Mouse (Mus musculus): ENCODE data around the gene Slc13a2. TPM values are rescaled to one million over a fixed set of nuclear protein-coding genes. Genes with fewer than 3 reads are reported as not detected.
A peak's percentile ranks its signal among the peaks of the same experiment; 100 is the strongest.

Gene Slc13a2
- polyA plus RNA-seq, 1 experiment from 2014 or later = 0.10 TPM

GRCm38 (mm10) chr11:78431176-78431575 is 9.2 kb upstream of the Slc13a2 start:
- 83% methylated on average over 10 of the region's 10 CpGs for WGBS

GRCm38 (mm10) chr11:78430195-78430878 is 8.3 kb upstream of the Slc13a2 start:
- H3K4me2 ChIP-seq = no peak overlapping the region
- 43% methylated on average over 11 of the region's 11 CpGs for WGBS
- ATAC-seq (ENCODE audit: insufficient number of reproducible peaks, low FRiP score, low TSS enrichment, low read depth) = no peak
- no peaks in the 10 kb centered on the region for H3K9me3 ChIP-seq
- H3K4me3 ChIP-seq = no peak overlapping the region
- no peaks in the 10 kb centered on the region for H3K27me3 ChIP-seq
- no peaks in the 10 kb centered on the region for H3K4me1 ChIP-seq
- no peak overlapping the region for H3K9ac ChIP-seq
- no peak overlapping the region for H3K27ac ChIP-seq
- H3K36me3 ChIP-seq = no peaks in the 10 kb centered on the region

More at GRCm38 (mm10) chr11:78431176-78431575, 9.2 kb upstream of the Slc13a2 start:
- Histone ChIP-seq H3K4me2 (no peak overlapping the region), H3K4me1 (peaks cover 7% of the 10 kb centered on the region; the same call in 1 of the 2 replicates), H3K9ac (no peak overlapping the region), H3K9me3 (no peaks in the 10 kb centered on the region), H3K36me3 (no peaks in the 10 kb centered on the region), H3K4me3 (no peak overlapping the region), H3K27me3 (no peaks in the 10 kb centered on the region), H3K27ac (no peak overlapping the region)
- ATAC-seq (ENCODE audit: insufficient number of reproducible peaks, low FRiP score, low TSS enrichment, low read depth) = no peak

GRCm38 (mm10) chr11:78428309-78428708 is 6.3 kb upstream of the Slc13a2 start:
- no peaks in the 10 kb centered on the region for H3K36me3 ChIP-seq
- no peak overlapping the region for H3K27ac ChIP-seq
- ATAC-seq (ENCODE audit: insufficient number of reproducible peaks, low FRiP score, low TSS enrichment, low read depth) = no peak
- no peak overlapping the region for H3K9ac ChIP-seq
- no peak overlapping the region for H3K4me3 ChIP-seq
- no peaks in the 10 kb centered on the region for H3K27me3 ChIP-seq
- WGBS = 82% methylated on average over 5 of the region's 5 CpGs
- H3K4me1 ChIP-seq = no peaks in the 10 kb centered on the region
- no peak overlapping the region for H3K4me2 ChIP-seq
- H3K9me3 ChIP-seq = no peaks in the 10 kb centered on the region

- H3K4me1 ChIP-seq = no peaks in the 10 kb centered on the region
- H3K27me3 ChIP-seq = no peaks in the 10 kb centered on the region
- ATAC-seq (ENCODE audit: insufficient number of reproducible peaks, low FRiP score, low TSS enrichment, low read depth) = no peak
- H3K4me3 ChIP-seq = no peak overlapping the region
- no peak overlapping the region for H3K9ac ChIP-seq
- H3K4me2 ChIP-seq = no peak overlapping the region
- H3K27ac ChIP-seq = no peak overlapping the region
- H3K36me3 ChIP-seq = no peaks in the 10 kb centered on the region
- H3K9me3 ChIP-seq = no peaks in the 10 kb centered on the region
- WGBS = 94% methylated on average over 6 of the region's 6 CpGs
These were observed 5.6 kb upstream of the Slc13a2 start for GRCm38 (mm10) chr11:78427655-78428054.

- Histone ChIP-seq H3K4me1 (no peaks in the 10 kb centered on the region), H3K4me3 (no peak overlapping the region), H3K27me3 (no peaks in the 10 kb centered on the region), H3K9me3 (no peaks in the 10 kb centered on the region), H3K36me3 (no peaks in the 10 kb centered on the region), H3K27ac (no peak overlapping the region), H3K9ac (no peak overlapping the region), H3K4me2 (no peak overlapping the region)
- no peak for ATAC-seq (ENCODE audit: insufficient number of reproducible peaks, low FRiP score, low TSS enrichment, low read depth)
- WGBS = 76% methylated on average over 1 of the region's 1 CpGs
These were observed 3.6 kb upstream of the Slc13a2 start for GRCm38 (mm10) chr11:78425572-78425971.

GRCm38 (mm10) chr11:78424352-78424751 is 2.3 kb upstream of the Slc13a2 start:
- Histone ChIP-seq H3K27ac (no peak overlapping the region), H3K9ac (no peak overlapping the region), H3K36me3 (no peaks in the 10 kb centered on the region), H3K4me3 (no peak overlapping the region), H3K27me3 (no peaks in the 10 kb centered on the region), H3K4me2 (no peak overlapping the region), H3K9me3 (no peaks in the 10 kb centered on the region), H3K4me1 (no peaks in the 10 kb centered on the region)
- 45% methylated on average over 2 of the region's 2 CpGs for WGBS
- ATAC-seq (ENCODE audit: insufficient number of reproducible peaks, low FRiP score, low TSS enrichment, low read depth) = no peak

GRCm38 (mm10) chr11:78421201-78422009 is 612 bp downstream of the Slc13a2 start:
- Histone ChIP-seq H3K4me2 (no peak overlapping the region), H3K36me3 (no peaks in the 10 kb centered on the region), H3K4me3 (no peak overlapping the region), H3K9me3 (no peaks in the 10 kb centered on the region), H3K27ac (no peak overlapping the region), H3K9ac (no peak overlapping the region), H3K4me1 (no peaks in the 10 kb centered on the region), H3K27me3 (no peaks in the 10 kb centered on the region)
- no peak for ATAC-seq (ENCODE audit: insufficient number of reproducible peaks, low FRiP score, low TSS enrichment, low read depth)
- 66% methylated on average over 13 of the region's 13 CpGs for WGBS

GRCm38 (mm10) chr11:78420263-78420889 is 1.6 kb downstream of the Slc13a2 start:
- Histone ChIP-seq H3K27ac (no peak overlapping the region), H3K27me3 (no peaks in the 10 kb centered on the region), H3K36me3 (no peaks in the 10 kb centered on the region), H3K9ac (no peak overlapping the region), H3K9me3 (no peaks in the 10 kb centered on the region), H3K4me2 (no peak overlapping the region), H3K4me1 (no peaks in the 10 kb centered on the region), H3K4me3 (no peak overlapping the region)
- no peak for ATAC-seq (ENCODE audit: insufficient number of reproducible peaks, low FRiP score, low TSS enrichment, low read depth)
- WGBS = 62% methylated on average over 12 of the region's 12 CpGs

- Histone ChIP-seq H3K9me3 (no peaks in the 10 kb centered on the region), H3K9ac (no peak overlapping the region), H3K27me3 (no peaks in the 10 kb centered on the region), H3K27ac (no peak overlapping the region), H3K4me1 (0 out of 2 replicates have a peak, but pooled peaks cover 3% of the 10 kb centered on the region), H3K36me3 (no peaks in the 10 kb centered on the region), H3K4me2 (no peak overlapping the region), H3K4me3 (no peak overlapping the region)
- no peak for ATAC-seq (ENCODE audit: insufficient number of reproducible peaks, low FRiP score, low TSS enrichment, low read depth)
- WGBS = 78% methylated on average over 6 of the region's 6 CpGs
These were observed 5.2 kb downstream of the Slc13a2 start for GRCm38 (mm10) chr11:78416854-78417253.

GRCm38 (mm10) chr11:78412861-78413260 is 9.2 kb downstream of the Slc13a2 start:
- Histone ChIP-seq H3K9me3 (no peaks in the 10 kb centered on the region), H3K4me1 (0 out of 2 replicates have a peak, but pooled peaks cover 3% of the 10 kb centered on the region), H3K9ac (no peak overlapping the region), H3K4me2 (no peak overlapping the region), H3K27me3 (no peaks in the 10 kb centered on the region), H3K4me3 (no peak overlapping the region), H3K36me3 (no peaks in the 10 kb centered on the region), H3K27ac (no peak overlapping the region)
- ATAC-seq (ENCODE audit: insufficient number of reproducible peaks, low FRiP score, low TSS enrichment, low read depth) = no peak
- 64% methylated on average over 6 of the region's 6 CpGs for WGBS

- Histone ChIP-seq H3K9ac (no peak overlapping the region), H3K4me3 (no peak overlapping the region), H3K4me2 (no peak overlapping the region), H3K27ac (no peak overlapping the region), H3K4me1 (0 out of 2 replicates have a peak, but pooled peaks cover 3% of the 10 kb centered on the region), H3K9me3 (no peaks in the 10 kb centered on the region), H3K27me3 (no peaks in the 10 kb centered on the region), H3K36me3 (no peaks in the 10 kb centered on the region)
- ATAC-seq (ENCODE audit: insufficient number of reproducible peaks, low FRiP score, low TSS enrichment, low read depth) = 0 out of 2 replicates have a peak, but pooled peaks have one; percentile 40
- 59% methylated on average over 6 of the region's 6 CpGs for WGBS
These were observed 9.6 kb downstream of the Slc13a2 start for GRCm38 (mm10) chr11:78412324-78412850.

All from limb, embryonic 15.5 days (tissue).